Mouse (Mus musculus) lung, embryonic 16.5 days (tissue): ENCODE measurements around the gene Camkmt. TPM values are rescaled to one million over a fixed set of nuclear protein-coding genes. Genes with fewer than 3 reads are reported as not detected.

Experiments
- ATAC-seq: fragments of 200-750 bp; cut with Nextera tagmentation; 2 replicates; pipeline ENCODE4 v1.8.0; 2017; ENCODE audit warnings: low read depth, mild to moderate bottlenecking, moderate library complexity
- H3K27ac ChIP-seq: fragments of 300-500 bp; sonication (generic); 2 replicates; pipeline ENCODE4 v1.5.1; 2014; ENCODE audit warnings: mild to moderate bottlenecking, control low read depth, low read length
- H3K27me3 ChIP-seq: fragments of 300-500 bp; sonication (generic); 2 replicates; pipeline ENCODE4 v1.6.1; 2014; ENCODE audit warnings: low read depth, low read length, mixed read lengths; ENCODE audit not compliant: control insufficient read depth, insufficient read depth
- H3K36me3 ChIP-seq: fragments of 300-500 bp; sonication (generic); 2 replicates; pipeline ENCODE4 v1.6.1; 2014; ENCODE audit warnings: low read length; ENCODE audit not compliant: control insufficient read depth, insufficient read depth
- H3K4me1 ChIP-seq: fragments of 300-500 bp; sonication (generic); replicated peaks from 2 replicates; pipeline ENCODE4 v1.6.1; 2014; ENCODE audit warnings: low read length, mixed read lengths; ENCODE audit not compliant: control insufficient read depth, insufficient read depth
- H3K4me2 ChIP-seq: fragments of 300-500 bp; sonication (generic); 2 replicates; pipeline ENCODE4 v1.6.1; 2014; ENCODE audit warnings: low read depth, low read length, control low read depth
- H3K4me3 ChIP-seq: fragments of 300-500 bp; sonication (generic); 2 replicates; pipeline ENCODE4 v1.5.1; 2014; ENCODE audit warnings: mild to moderate bottlenecking, low read length, control low read depth
- H3K9ac ChIP-seq: fragments of 300-500 bp; sonication (generic); 2 replicates; pipeline ENCODE4 v1.6.1; 2014; ENCODE audit warnings: low read length, control low read depth
- H3K9me3 ChIP-seq: fragments of 300-500 bp; sonication (generic); 2 replicates; pipeline ENCODE4 v1.6.1; 2016; ENCODE audit warnings: low read length; ENCODE audit not compliant: control insufficient read depth
- WGBS: fragments of 180-500 bp; shearing (Covaris S2); extraction: QIAGEN DNeasy Blood & Tissue Kit; methylation state at CpG from one replicate; pipeline ENCODE4 v1.1.7; 2014; 5-methylcytosine and 5-hydroxymethylcytosine counted together
- polyA plus RNA-seq: library from polyadenylated mRNA; unstranded; fragments of >200 nt; fragmentation: Nextera tagmentation; extraction: Ambion mirVana; gene quantifications from 2 replicates; pipeline ENCODE4 v1.2.1, GENCODE M21; 2015

Gene Camkmt
- polyA plus RNA-seq, 1 experiment from 2014 or later, result 10.9 TPM

GRCm38 (mm10) chr17:85218054-85218453 is 127.7 kb downstream of the Camkmt start:
- Histone ChIP-seq H3K9me3 (no peaks in the 10 kb centered on the region), H3K27me3 (no peaks in the 10 kb centered on the region), H3K4me1 (no peaks in the 10 kb centered on the region), H3K36me3 (no peaks in the 10 kb centered on the region), H3K9ac (no peak overlapping the region), H3K27ac (no peak overlapping the region), H3K4me2 (no peak overlapping the region), H3K4me3 (no peak overlapping the region)
- ATAC-seq, result no peak
- 67% methylated on average over 5 of the region's 5 CpGs for WGBS

GRCm38 (mm10) chr17:85242109-85242508 is 151.8 kb downstream of the Camkmt start:
- H3K36me3 ChIP-seq, result no peaks in the 10 kb centered on the region
- no peak overlapping the region for H3K4me2 ChIP-seq
- H3K4me3 ChIP-seq, result no peak overlapping the region
- H3K27ac ChIP-seq, result no peak overlapping the region
- no peaks in the 10 kb centered on the region for H3K27me3 ChIP-seq
- no peaks in the 10 kb centered on the region for H3K4me1 ChIP-seq
- WGBS, result 69% methylated on average over 7 of the region's 7 CpGs
- no peak for ATAC-seq
- H3K9me3 ChIP-seq, result no peaks in the 10 kb centered on the region
- H3K9ac ChIP-seq, result no peak overlapping the region

- no peak for ATAC-seq
- WGBS, result 42% methylated on average over 5 of the region's 5 CpGs
Measured at GRCm38 (mm10) chr17:85248962-85249361, 158.6 kb downstream of the Camkmt start.

GRCm38 (mm10) chr17:85249744-85250143 is 159.4 kb downstream of the Camkmt start:
- Histone ChIP-seq H3K4me3 (no peak overlapping the region), H3K4me1 (no peaks in the 10 kb centered on the region), H3K27me3 (no peaks in the 10 kb centered on the region), H3K9me3 (no peaks in the 10 kb centered on the region), H3K27ac (no peak overlapping the region), H3K4me2 (no peak overlapping the region), H3K36me3 (no peaks in the 10 kb centered on the region), H3K9ac (no peak overlapping the region)
- ATAC-seq, result no peak
- WGBS, result 47% methylated on average over 6 of the region's 7 CpGs

More at GRCm38 (mm10) chr17:85248962-85249361, 158.6 kb downstream of the Camkmt start:
- Histone ChIP-seq H3K36me3 (no peaks in the 10 kb centered on the region), H3K9me3 (no peaks in the 10 kb centered on the region), H3K9ac (no peak overlapping the region), H3K4me2 (no peak overlapping the region), H3K27ac (no peak overlapping the region), H3K4me3 (no peak overlapping the region), H3K4me1 (no peaks in the 10 kb centered on the region), H3K27me3 (no peaks in the 10 kb centered on the region)

GRCm38 (mm10) chr17:85256930-85257329 is 166.6 kb downstream of the Camkmt start:
- Histone ChIP-seq H3K27ac (no peak overlapping the region), H3K4me2 (no peak overlapping the region), H3K9ac (no peak overlapping the region), H3K4me1 (no peaks in the 10 kb centered on the region), H3K27me3 (no peaks in the 10 kb centered on the region), H3K9me3 (no peaks in the 10 kb centered on the region), H3K4me3 (no peak overlapping the region), H3K36me3 (no peaks in the 10 kb centered on the region)
- no peak for ATAC-seq
- WGBS, result 31% methylated on average over 9 of the region's 9 CpGs

- Histone ChIP-seq H3K27ac (no peak overlapping the region), H3K36me3 (no peaks in the 10 kb centered on the region), H3K27me3 (no peaks in the 10 kb centered on the region), H3K4me3 (no peak overlapping the region), H3K4me1 (no peaks in the 10 kb centered on the region), H3K9ac (no peak overlapping the region), H3K9me3 (no peaks in the 10 kb centered on the region), H3K4me2 (no peak overlapping the region)
- no peak for ATAC-seq
- 62% methylated on average over 11 of the region's 11 CpGs for WGBS
Measured at GRCm38 (mm10) chr17:85257348-85257747, 167.0 kb downstream of the Camkmt start.

- Histone ChIP-seq H3K27me3 (no peaks in the 10 kb centered on the region), H3K4me1 (no peaks in the 10 kb centered on the region), H3K27ac (no peak overlapping the region), H3K9me3 (no peaks in the 10 kb centered on the region), H3K9ac (no peak overlapping the region), H3K4me2 (no peak overlapping the region), H3K36me3 (no peaks in the 10 kb centered on the region), H3K4me3 (no peak overlapping the region)
- 77% methylated on average over 13 of the region's 13 CpGs for WGBS
- no peak for ATAC-seq
Measured at GRCm38 (mm10) chr17:85258703-85259341, 168.5 kb downstream of the Camkmt start.

GRCm38 (mm10) chr17:85266831-85267422 is 176.6 kb downstream of the Camkmt start:
- 79% methylated on average over 12 of the region's 12 CpGs for WGBS
- H3K9ac ChIP-seq, result no peak overlapping the region
- H3K4me1 ChIP-seq, result no peaks in the 10 kb centered on the region
- H3K4me3 ChIP-seq, result no peak overlapping the region
- no peaks in the 10 kb centered on the region for H3K27me3 ChIP-seq
- no peak overlapping the region for H3K4me2 ChIP-seq
- H3K27ac ChIP-seq, result no peak overlapping the region
- no peaks in the 10 kb centered on the region for H3K36me3 ChIP-seq
- ATAC-seq, result no peak
- H3K9me3 ChIP-seq, result no peaks in the 10 kb centered on the region

- Histone ChIP-seq H3K27ac (no peak overlapping the region), H3K4me1 (no peaks in the 10 kb centered on the region), H3K4me3 (no peak overlapping the region), H3K4me2 (no peak overlapping the region), H3K9ac (no peak overlapping the region), H3K9me3 (no peaks in the 10 kb centered on the region), H3K27me3 (no peaks in the 10 kb centered on the region), H3K36me3 (no peaks in the 10 kb centered on the region)
- no peak for ATAC-seq
- WGBS, result 85% methylated on average over 20 of the region's 20 CpGs
Measured at GRCm38 (mm10) chr17:85271466-85272175, 181.3 kb downstream of the Camkmt start.
